Mouse (Mus musculus) common myeloid progenitor, adult 5-6 weeks (primary cell): ENCODE data around the gene Gm37240. TPM values are rescaled to one million over a fixed set of nuclear protein-coding genes. Genes with fewer than 3 reads are reported as not detected.

Experiments
- ATAC-seq: replicated peaks from 2 replicates; pipeline ENCODE4 v1.8.0; 2016; ENCODE audit warnings: low read depth, mild to moderate bottlenecking, moderate TSS enrichment, inconsistent platforms; ENCODE audit not compliant: poor library complexity, severe bottlenecking
- total RNA-seq: library from RNA; stranded (forward); fragments of 200-1000, 187-1606 nt; gene quantifications from 2 replicates; pipeline ENCODE4 v1.2.3, GENCODE M21; 2017

Gm37240 gene
- total RNA-seq, 1 experiment from 2014 or later = not detected

DNA sequence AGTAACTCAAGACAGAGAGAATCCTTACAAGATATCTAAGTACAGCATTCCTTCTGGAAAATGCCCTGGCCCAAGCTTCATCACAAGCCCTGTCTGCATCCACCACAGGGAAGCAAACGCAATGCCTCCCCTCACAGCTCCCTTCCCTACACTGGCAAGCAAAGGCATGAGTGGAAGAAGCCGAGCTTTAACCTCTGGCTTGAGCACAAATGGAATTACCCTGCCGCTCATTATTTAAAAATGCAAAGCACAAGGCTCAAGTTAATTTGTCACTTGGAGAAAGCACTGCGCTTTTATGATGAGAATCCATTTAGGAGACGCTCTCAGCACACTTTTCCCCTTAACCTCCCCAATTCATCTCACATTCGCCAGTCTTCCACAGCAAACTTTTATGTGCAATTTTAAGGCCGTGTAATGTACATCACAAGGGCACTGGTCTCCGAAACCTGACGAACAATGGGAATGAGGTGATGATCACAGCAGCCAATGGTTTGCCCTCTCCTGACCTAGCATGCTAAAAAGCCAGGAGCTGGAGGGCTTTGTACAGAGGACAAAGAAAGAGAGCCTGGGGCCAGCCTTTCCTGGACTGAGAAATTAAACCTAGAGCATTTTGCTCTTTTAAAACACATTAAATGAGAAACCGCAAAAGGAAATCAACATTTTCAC is 54.7 kb downstream of the Gm37240 start:
- no peak for ATAC-seq

DNA sequence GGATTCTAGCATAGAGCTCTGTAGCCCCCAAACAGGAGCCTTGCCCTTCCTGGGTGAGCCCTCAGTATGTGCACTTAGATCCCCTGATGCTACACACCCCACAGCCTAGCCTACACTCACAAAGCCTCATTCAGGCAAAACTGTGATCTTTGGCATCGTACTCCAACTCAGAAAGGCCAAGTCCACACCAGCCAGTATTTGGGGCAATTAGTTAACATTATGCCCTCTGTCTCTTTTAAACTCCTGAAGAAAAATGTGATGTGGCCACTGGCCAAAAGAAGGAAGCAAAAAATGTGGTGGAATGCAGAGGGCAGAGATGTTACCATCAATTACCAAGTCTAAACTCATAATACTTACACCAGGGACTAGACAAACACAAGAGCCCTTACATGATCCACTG is 55.5 kb downstream of the Gm37240 start:
- ATAC-seq = no peak

DNA sequence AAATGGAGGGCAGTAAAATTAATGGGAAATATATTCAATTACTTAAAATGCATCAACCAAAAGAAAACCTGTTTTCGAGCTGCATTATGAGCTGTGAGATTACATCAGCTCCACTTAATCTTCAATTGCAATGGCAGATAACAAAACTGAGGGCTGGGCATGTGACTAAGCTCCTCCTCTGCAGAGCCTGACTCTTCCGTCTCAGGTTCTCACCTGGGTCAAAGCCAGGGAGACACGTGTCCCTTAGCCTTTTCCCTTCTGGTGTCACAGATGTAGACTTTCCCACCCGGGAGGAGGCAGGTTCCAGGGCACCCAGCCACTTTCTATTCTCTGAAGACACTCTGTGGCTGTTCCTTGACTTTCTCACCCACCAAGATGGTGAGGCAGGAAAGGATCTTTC is 58.3 kb downstream of the Gm37240 start:
- ATAC-seq = no peak

DNA sequence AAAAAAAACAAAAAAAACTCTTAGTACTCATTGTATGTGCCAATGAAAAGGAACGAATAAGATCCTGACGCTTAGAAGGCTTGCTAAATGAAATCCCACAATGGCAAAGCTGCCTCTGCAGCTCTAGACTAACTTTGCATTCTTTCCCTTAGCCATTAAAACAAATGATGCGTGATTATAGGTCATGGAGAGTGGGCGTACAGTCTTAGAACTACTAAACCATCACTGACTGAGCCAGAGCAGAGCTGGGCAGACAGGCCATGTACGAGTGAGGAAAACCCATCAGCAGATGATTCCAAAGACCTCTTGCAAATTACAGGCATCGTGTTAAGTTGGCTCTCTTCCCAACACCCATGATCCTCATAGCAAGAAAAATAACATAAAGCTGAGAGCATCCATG is 59.5 kb downstream of the Gm37240 start:
- ATAC-seq = no peak

DNA sequence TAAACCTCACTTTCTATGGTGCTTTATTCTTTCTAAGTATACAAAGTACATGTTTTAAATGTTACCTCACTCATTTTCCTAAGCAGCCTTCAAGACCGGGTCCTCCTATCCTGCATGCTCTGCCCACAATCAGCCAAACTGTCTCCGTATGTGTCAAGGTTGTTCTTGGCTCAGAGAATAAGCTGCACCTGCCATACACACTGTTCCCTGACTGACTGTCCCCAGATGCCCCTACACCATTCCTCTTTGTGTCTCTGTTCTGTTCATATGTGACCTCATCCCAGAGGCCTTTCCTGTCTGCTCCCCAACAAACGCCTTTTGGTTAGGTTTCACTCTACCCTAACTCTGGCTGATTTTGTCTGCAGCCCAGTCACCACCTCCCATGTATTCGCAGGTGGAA is 60.0 kb downstream of the Gm37240 start:
- no peak for ATAC-seq

DNA sequence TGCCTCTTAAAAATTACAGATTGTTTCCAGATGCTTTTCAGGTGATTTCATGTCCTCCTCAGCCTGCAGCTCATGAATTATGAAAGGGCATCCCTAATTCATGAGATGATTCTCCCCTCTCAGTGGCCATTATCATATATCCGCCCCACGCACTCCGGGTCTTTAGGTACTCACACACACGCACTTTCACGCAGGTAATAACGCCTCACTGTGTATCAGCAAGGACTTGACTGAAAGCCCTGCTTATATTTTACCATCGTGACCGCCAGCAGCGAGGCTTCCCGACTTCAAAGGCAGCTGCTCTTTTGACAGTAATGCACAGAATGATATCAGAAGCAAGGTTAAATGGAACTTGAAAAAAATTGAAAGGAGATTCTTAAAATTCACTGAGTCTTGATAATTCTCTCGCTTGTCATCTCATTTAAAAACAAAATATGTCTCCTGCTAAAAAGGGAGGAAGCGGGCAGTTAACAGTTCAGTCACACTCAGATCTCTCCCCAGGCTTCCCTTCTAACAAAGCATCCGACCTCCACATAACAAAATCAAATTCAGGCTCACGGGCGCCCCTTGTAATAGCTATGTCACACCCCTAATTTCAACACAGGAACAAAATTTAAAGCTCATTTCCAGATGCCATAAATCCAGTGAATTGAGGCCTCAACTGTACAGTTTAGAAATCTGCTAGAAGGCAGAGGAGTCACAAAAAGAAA is 66.3 kb downstream of the Gm37240 start:
- ATAC-seq = no peak

DNA sequence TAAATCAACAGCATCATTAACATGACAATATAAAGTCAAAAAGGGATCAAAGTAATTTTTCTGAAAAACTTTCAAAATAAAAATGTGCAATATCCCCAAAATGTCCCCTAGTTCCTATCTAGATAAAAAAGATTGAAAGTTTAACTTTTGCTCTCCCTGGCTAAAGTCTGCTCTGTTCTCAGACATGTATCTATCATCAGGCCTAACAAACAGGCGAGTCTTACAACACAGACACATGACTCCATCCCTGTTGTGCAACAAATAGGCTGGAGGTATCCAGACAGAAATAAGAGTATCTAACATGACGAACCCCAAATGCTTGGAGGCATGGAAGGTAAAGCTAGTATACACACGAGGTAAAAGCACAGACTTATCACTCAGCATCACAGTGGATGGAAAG is 68.0 kb downstream of the Gm37240 start:
- ATAC-seq = no peak

DNA sequence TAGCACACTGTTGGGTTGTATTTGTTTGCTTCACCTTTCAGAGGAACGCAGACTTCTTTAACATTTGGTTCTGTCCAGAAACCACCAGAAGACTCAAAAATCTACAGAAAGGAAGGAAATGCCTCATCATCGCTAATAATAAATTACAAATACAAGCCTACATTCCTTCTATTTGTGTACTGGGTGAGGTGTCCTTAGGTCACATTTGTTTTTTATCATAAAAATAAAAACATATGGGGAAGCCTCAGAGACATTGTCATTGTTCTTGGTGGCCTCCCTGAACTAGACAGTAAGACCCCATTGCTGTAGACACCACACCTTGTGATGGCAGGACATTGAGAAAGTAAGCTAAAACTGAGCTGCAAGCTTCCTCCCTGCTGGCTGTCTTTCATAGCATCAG is 70.1 kb downstream of the Gm37240 start, which contains the start of gene Fam160a1:
Fam160a1 (minus strand) TSS at position 101 of the 400 bp plus-strand sequence.
- ATAC-seq = no peak

DNA sequence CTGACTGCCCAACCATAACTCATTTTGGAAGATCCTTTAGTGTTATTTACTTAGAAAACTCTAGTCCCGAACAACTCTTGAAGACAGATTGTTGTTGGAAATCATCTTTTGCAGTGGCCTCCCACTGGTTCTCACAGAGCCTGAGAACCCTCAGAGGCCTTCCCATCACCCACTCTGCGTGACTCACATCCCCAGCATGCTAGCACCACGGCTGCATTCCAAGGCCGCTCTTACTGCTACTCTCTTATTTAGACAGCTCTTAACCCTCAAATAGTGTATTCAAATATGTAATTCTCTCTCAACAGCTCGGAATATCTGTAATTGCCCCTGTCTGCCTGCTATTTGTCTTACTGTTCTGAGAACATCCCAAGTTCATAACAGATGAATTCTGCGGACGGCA is 73.1 kb downstream of the Gm37240 start:
- ATAC-seq = no peak

DNA sequence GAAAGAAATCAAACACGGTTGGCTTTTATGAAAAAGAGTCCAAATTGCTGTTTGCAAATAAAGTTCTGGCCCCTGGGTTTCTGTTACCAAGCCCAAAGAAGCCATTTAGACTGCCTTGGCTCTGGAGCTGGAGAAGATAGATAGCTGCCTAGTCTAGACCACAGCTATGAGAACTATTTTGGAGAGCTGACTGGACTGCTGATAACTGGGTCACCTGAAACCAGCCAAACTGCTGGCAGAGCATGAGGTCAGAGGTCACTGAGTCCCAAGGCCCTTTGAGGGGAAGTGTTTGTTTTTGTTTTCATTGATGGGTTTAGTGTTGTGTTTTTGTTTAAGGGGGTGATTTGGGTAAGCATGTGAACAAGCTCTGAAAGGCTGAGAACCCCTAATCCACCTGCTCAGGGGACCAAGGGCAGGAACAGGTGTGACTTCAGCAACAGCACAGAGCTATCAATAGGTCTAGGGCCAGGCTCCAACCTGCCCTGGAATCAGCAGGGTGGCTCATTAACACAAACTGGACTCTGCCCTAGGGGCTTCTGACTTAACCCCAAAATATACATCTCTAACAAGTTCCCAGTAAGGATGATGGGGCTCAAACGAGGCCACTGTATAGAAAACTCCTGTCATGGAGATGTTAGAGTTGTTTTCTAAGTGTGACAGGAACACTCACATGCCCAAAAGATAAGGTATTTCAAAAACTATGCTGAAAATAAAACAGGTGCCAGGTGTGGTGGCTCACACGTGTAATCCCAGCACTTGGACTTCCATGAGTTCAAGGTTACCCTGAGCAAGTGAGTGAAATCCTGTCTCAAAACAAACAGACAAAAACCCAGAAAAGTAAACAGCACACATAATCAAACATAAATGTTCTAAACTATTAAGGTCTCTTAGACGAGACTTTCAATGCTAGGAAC is 74.0 kb downstream of the Gm37240 start:
- ATAC-seq = no peak

DNA sequence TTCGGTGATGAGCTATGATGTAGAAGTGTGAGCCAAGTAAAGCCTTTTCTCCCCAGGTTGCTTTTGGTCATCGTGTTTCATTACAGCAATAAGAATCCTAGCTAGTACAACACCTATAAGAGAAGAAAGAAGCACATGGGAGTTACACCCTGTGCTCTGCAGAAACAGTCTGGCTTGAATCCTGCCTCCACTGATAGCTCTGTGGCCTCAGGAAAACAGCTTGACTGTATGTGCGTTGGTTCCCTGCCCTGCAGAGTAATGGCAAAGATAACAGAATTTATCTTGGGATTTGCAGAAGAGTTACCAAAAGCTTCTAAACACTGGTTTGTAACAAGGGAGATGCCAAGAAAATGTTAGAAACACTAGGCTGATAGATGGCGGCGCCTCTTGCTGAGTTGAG is 75.3 kb downstream of the Gm37240 start:
- ATAC-seq = no peak

DNA sequence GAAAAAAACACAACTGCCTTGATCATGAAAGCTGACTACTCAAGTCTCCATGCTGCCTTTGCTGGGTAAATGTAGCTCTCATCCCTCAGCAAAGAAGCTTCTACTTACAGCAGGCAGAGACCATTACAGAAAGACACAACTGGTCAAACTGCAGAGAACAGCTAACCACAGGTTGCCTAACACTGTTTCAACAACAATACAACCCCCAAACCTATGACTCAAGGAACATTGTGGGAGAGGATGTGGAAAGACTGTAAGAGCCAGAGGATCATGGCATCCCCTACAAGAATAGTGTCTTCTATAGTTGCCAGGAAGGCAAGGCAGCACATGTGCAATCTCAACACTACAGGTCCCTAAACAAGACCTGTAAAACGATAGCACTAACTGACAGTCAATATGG is 94.2 kb downstream of the Gm37240 start:
- ATAC-seq = no peak

DNA sequence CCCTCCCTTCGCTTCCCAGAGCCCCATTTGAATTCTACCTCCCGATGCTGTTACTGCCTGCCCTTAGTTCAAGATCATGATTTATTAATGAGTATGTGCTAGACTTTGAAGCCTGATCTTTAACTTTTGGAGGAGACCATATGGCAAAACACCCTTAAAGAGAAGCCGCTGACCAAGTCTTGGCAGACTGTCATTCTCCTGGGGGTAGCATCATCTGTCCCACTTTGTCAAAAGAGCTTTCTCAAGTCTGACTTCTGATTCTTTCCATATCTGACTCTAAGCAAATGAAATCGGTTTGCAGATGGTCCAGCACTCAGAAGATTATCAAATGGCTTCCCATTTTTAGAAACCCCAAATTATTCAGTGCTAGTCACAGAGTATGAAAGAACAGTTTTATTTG is 97.6 kb downstream of the Gm37240 start:
- no peak for ATAC-seq

DNA sequence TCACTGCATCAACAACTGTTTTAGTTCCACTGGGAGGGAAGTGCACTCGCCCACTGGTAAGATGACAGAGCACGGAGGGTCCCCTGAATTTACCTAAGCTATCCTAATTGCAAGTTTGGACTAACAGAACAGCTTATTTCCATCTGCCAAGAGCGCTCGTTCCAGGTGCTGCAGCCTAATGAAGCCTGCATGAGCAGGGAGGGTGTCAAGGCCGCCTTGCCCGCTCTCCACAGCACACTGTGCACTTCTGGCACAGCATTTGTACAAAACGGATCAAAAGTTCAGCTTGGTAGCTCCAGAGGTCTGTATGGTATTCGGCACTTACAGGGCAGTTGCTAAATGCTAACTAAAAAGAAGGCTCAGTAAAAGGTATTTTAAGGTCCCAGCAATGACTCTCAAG is 100.8 kb downstream of the Gm37240 start:
- no peak for ATAC-seq

DNA sequence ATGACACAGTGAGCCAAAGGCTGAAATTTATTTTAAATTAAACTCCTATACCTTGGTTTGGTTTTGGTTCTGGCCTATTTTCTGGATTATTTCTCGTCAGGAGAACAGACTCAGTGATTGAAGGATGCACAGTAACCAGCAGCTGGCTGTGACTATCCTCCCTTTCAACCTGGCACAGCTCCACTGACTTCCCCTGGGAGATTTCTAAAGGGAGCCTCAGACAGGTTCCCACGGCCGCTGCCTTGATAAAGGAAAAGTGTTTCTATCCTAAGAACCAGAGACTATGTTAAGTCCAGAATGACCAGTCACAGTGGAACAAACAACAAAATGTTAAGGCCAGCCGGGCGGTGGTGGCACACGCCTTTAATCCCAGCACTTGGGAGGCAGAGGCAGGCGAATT is 106.4 kb downstream of the Gm37240 start:
- ATAC-seq = no peak

DNA sequence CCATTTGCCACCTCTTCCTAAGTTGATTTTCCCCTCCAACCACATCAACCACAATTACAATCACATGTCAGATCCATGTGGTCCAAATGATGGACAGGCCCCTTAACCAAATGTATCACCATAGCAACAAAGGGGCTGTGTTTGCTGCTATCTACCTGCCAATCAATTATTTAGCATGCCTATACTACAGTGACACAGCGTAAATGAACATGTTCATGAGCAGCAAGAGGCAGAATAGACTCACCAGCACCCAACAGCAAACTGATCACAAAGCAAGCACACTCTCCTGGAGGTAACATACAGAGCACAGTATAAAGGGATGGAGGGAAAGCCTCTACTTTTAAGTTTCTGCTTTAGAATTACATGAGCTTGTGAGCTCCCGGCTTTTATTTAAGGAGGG is 107.0 kb downstream of the Gm37240 start:
- ATAC-seq = no peak

DNA sequence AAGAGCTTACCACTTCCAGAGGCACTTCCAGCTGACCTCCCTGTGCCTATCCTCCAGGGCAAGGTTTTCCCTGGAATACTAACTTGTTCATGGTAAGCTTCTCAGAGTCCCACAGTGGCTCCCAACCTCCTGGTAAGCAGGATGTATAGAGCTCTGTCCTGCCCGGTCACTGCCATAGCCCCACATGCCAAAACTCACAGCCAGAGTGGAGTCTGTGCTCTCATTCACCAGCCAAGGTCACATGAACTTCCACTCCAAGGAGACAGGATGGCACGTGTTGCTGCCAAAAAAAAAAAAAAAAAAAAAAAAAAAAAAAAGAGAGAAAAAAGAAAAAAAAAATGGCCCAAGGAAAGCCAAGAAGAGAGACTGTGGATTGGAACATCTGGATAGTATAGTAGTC is 109.5 kb downstream of the Gm37240 start:
- ATAC-seq = no peak

DNA sequence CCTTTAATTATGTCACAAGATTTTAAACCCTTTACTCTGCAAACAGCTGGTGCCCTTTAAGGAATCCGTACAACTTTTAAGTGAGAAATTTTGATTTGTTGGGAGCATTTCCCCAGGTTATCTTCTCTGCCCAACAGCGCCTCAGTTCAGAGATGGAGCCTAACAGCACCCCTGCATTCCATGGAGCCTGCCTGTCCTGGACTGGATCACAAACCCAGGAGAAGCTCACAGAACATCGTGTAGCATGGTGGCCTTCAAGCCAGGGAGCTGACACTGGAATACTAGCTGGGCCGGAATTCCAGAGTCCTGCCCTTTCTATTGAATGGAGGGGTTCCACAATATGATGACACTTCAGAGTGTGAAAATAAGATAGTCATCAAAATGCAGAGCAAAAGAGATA is 110.0 kb downstream of the Gm37240 start:
- ATAC-seq = no peak

DNA sequence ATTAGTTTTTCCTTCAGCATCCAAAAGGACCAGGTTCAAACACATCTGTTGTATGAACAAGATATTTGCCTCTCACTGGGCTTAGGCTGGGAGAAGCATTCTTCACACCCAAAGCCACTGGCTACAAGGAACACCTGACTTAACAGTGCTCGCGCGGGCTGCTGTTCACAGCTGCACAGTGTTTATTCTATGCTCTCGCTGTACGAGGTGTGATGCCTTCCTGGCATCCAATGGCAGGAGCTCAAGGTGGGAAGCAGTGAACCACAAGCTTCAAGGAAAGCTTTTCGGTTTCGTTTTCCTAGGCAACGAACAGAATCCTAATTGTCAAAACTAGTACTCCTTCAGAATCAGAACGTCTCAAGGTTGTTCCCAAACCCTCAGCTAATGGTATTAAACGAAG is 110.6 kb downstream of the Gm37240 start:
- ATAC-seq = no peak

DNA sequence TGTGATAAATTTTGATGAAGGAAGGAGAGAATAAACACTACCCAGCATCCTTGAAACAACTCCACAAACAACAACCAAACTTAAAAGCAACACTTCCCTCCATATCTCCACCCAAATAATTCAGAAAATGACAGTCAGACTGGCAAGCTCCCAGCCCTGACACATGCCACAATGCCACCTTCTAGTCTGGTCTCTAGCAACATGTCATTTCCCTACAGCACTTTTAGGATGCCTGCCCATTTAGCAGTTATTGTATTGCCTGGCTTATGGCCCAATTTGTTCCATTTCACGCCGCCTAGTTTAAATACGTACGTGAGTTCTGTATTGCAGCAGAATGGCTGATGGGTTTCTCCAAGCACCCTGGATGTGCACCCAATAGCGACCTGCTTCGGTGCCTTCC is 111.2 kb downstream of the Gm37240 start:
- ATAC-seq = no peak

DNA sequence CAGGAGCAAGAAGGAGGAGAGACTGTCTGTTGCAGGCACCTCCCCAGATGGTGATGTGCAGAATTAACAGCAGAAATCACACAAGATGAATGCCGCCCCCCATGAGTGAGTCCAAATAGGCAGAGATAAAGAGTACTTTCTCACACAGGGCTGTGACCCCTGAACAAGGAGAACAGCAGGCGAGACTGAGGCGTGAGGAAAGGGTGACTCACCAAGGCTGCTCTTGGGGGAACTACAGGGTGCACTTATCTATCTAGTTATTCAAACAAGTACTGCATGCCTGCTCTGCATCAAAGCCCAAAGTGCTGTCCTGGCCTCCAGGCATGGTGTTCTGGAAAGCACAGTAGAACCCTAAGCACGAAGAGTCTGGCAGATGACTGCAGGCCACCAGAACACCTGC is 113.4 kb downstream of the Gm37240 start:
- ATAC-seq = no peak
